Mouse (Mus musculus): ENCODE results near the gene Sypl2. TPM values are rescaled to one million over a fixed set of nuclear protein-coding genes. Genes with fewer than 3 reads are reported as not detected.

The Sypl2 gene
- total and polyA plus RNA-seq, 3 experiments, result not detected

DNA sequence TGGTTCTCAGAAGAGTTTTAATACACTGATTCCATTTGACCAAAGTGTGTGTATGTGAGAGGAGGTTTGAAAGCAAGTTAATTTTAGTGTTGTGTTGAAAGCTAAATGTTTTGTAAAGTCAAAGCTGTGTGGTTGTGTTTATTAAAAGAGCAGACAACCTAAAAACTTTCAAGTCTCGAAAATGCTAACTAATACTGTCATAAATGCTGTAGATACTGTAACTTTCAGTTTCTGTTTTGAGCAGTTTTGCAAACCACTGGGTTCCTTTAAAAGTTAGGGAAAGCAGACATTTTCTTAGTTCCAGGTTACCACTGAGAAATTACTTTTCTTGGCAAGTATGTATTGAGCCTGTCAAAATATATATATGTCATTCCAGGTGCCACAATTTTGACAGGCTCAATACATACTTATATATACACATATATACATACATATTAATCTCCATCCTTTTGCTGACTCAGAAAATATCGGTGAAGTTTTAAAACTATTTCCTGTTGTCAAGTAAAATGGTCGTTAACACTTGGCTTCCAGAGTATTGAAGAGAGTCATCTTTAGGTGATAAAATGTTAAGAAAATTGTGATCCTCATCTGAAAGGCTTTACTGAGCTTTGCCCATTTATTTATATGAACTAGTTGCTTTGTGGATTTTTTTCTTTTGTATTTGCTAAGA lies 31.5 kb upstream of the Sypl2 start:
- H3K9me3 ChIP-seq (replicated peaks; ENCODE audit: insufficient read depth, low read length), result no peaks in the 10 kb centered on the region
- DNase-seq (ENCODE audit: low read depth, low spot score), result peak; percentile 37
- peak overlapping the region; percentile 54 for H3K27ac ChIP-seq (ENCODE audit: control insufficient read depth, low read depth, low read length)
- H3K27me3 ChIP-seq (ENCODE audit: control insufficient read depth in 1 of 2, insufficient read depth in 2 of 2, low read length in 2 of 2), result no peaks in the 10 kb centered on the region
- peak overlapping the region; percentile 84 to 94 for H3K4me3 ChIP-seq (ENCODE audit: control insufficient read depth in 1 of 2, insufficient read depth in 1 of 2, low read depth in 2 of 2, low read length in 2 of 2)
- TF ChIP-seq MAFK (IDR thresholded peaks at IDR 0.05; ENCODE audit: borderline replicate concordance, low read depth, low read length), result peak; percentile 78
- no peak for TF ChIP-seq BHLHE40 (IDR thresholded peaks at IDR 0.05; ENCODE audit: borderline replicate concordance, low read depth, low read length)
- peak overlapping the region; percentile 93 for H3K9ac ChIP-seq (ENCODE audit: control insufficient read depth, low read depth, low read length, poor library complexity, severe bottlenecking)
- peaks cover 3 to 11% of the 10 kb centered on the region in 2 experiments; a peak in 3 of 4 replicates for H3K4me1 ChIP-seq (ENCODE audit: control insufficient read depth in 1 of 2, insufficient read depth in 2 of 2, low read length in 2 of 2)
- H3K79me2 ChIP-seq (ENCODE audit: control insufficient read depth, insufficient read depth, low read length, poor library complexity), result peaks cover 42% of the 10 kb centered on the region
- H3K36me3 ChIP-seq (ENCODE audit: control insufficient read depth in 1 of 2, insufficient read depth in 2 of 2, low read length in 2 of 2), result peaks cover 16 to 19% of the 10 kb centered on the region in 2 experiments

DNA sequence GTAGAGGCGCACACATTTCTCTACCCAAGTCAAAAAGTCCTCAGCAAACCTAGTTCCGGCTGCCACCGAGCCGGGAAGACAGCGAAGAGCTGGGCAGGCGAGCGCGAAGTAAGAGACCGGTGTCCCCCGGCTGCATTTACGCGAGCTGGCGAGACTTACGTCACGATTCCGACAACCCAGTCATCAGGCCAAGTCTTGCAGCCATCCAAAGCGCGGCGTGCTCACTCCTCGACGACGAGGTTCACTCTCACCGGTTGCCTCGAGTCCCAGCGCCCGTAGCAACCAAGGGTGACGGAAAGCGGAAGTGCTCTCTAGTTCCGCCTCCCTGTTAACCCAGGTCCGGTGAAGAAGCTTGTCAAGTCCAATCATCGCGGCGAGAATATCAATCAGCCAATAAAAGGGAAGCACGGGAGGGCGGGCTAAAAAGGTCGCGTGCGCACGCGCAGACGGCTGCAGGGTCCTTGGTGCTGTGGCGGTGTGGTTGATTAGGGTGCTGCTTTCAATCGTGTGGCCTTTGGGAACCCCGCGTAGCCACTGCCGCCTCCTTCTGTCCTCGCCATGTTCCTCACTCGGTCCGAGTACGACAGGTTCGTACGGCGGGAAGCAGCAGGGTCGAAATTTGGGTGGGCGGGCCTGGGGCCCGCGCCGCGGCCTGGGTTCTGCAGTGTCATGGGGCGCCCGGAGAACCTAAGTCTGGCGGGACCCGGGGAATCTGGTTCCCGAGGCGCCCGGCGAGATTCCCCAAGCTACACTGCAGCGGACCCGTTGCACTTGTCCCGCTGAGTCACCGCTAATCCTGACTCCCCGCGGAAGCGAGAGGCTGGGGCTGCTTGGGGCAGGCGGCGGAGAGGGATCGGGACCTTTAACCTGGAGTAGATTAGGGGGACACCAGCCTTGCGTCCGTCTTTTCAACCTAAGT lies 30.5 kb upstream of the Sypl2 start, which contains the start of gene Psma5:
TSS of gene Psma5 (plus strand) at position 208 of the 919 bp plus-strand sequence.
- Histone ChIP-seq H3K4me1 (ENCODE audit: control insufficient read depth in 1 of 2, insufficient read depth in 2 of 2, low read length in 2 of 2) (peaks cover 3 to 11% of the 10 kb centered on the region in 2 experiments; a peak in 3 of 4 replicates), H3K79me2 (ENCODE audit: control insufficient read depth, insufficient read depth, low read length, poor library complexity) (peaks cover 42% of the 10 kb centered on the region), H3K36me3 (ENCODE audit: control insufficient read depth in 1 of 2, insufficient read depth in 2 of 2, low read length in 2 of 2) (peaks cover 10 to 19% of the 10 kb centered on the region in 2 experiments), H3K27ac (ENCODE audit: control insufficient read depth, low read depth, low read length) (peak within 1 kb of the TSS; percentile 93), H3K27me3 (ENCODE audit: control insufficient read depth in 1 of 2, insufficient read depth in 2 of 2, low read length in 2 of 2) (no peaks in the 10 kb centered on the region), H3K9ac (ENCODE audit: control insufficient read depth, low read depth, low read length, poor library complexity, severe bottlenecking) (peak within 1 kb of the TSS; percentile 93), H3K9me3 (replicated peaks; ENCODE audit: insufficient read depth, low read length) (no peaks in the 10 kb centered on the region), H3K4me3 (ENCODE audit: control insufficient read depth in 1 of 2, insufficient read depth in 1 of 2, low read depth in 2 of 2, low read length in 2 of 2) (peak within 1 kb of the TSS; percentile 84 to 94)
- peak; percentile 100 for DNase-seq (ENCODE audit: low read depth, low spot score)
- TF ChIP-seq ZNF384 (IDR thresholded peaks at IDR 0.05; ENCODE audit: low read depth, low read length), result no peak
- TF ChIP-seq ETS1 (IDR thresholded peaks at IDR 0.05; ENCODE audit: low read depth, low read length), result peak; percentile 76
- peak; percentile 39; the same call in 1 of the 2 replicates for TF ChIP-seq TCF12 (IDR thresholded peaks at IDR 0.05; ENCODE audit: low read depth, low read length)
- peak; percentile 77 for TF ChIP-seq POLR2AphosphoS2 (IDR thresholded peaks at IDR 0.05; ENCODE audit: low read length)
- TF ChIP-seq SMC3 (IDR thresholded peaks at IDR 0.05; ENCODE audit: low read depth, low read length), result no peak
- no peak; the same call in 1 of the 2 replicates for TF ChIP-seq E2F4 (IDR thresholded peaks at IDR 0.05; ENCODE audit: borderline replicate concordance, low read depth, low read length)
- TF ChIP-seq HCFC1 (IDR thresholded peaks at IDR 0.05; ENCODE audit: low read depth, low read length), result peak; percentile 91
- TF ChIP-seq MAZ (IDR thresholded peaks at IDR 0.05; ENCODE audit: low read depth, low read length), result 0 out of 2 replicates have a peak, but pooled peaks have one; percentile 20
- peak; percentile 88 for TF ChIP-seq NELFE (IDR thresholded peaks at IDR 0.05; ENCODE audit: low read depth, low read length)
- peak; percentile 87 for TF ChIP-seq ZMIZ1 (IDR thresholded peaks at IDR 0.05; ENCODE audit: low read depth, low read length)
- TF ChIP-seq MAFK (IDR thresholded peaks at IDR 0.05; ENCODE audit: borderline replicate concordance, low read depth, low read length), result no peak
- TF ChIP-seq TBP (IDR thresholded peaks at IDR 0.05; ENCODE audit: low read depth, low read length), result peak; percentile 69; the same call in 1 of the 2 replicates
- TF ChIP-seq CHD1 (IDR thresholded peaks at IDR 0.05; ENCODE audit: low read depth, low read length), result 0 out of 2 replicates have a peak, but pooled peaks have one; percentile 69
- no peak for TF ChIP-seq JUND (IDR thresholded peaks at IDR 0.05; ENCODE audit: low read depth, low read length)
- TF ChIP-seq MEF2A (IDR thresholded peaks at IDR 0.05; ENCODE audit: extremely low read depth, insufficient replicate concordance, low read depth, low read length, poor library complexity, severe bottlenecking), result no peak
- TF ChIP-seq MAX (IDR thresholded peaks at IDR 0.05; ENCODE audit: low read length), result peak; percentile 97
- TF ChIP-seq RCOR1 (IDR thresholded peaks at IDR 0.05; ENCODE audit: low read depth, low read length), result no peak
- TF ChIP-seq CHD2 (IDR thresholded peaks at IDR 0.05; ENCODE audit: low read length), result peak; percentile 85
- peak; percentile 83 for TF ChIP-seq KAT2A (conservative IDR thresholded peaks at IDR 0.05; ENCODE audit: low read depth, low read length)
- TF ChIP-seq ELF1 (IDR thresholded peaks at IDR 0.05; ENCODE audit: low read depth, low read length), result peak; percentile 93
- TF ChIP-seq ZKSCAN1 (IDR thresholded peaks at IDR 0.05; ENCODE audit: low read depth, low read length), result no peak
- 0 out of 2 replicates have a peak, but pooled peaks have one; percentile 39 for TF ChIP-seq BHLHE40 (IDR thresholded peaks at IDR 0.05; ENCODE audit: borderline replicate concordance, low read depth, low read length)
- no peak for TF ChIP-seq USF1 (IDR thresholded peaks at IDR 0.05; ENCODE audit: low read depth, low read length)
- no peak for TF ChIP-seq ZC3H11A (IDR thresholded peaks at IDR 0.05; ENCODE audit: low read depth, low read length)
- TF ChIP-seq EP300 (IDR thresholded peaks at IDR 0.05; ENCODE audit: low read depth in 1 of 2, low read length in 2 of 2), result no peak; a peak in 1 of 4 replicates
- peak; percentile 82 for TF ChIP-seq NRF1 (IDR thresholded peaks at IDR 0.05; ENCODE audit: insufficient read depth, low read depth, low read length, poor library complexity, severe bottlenecking)
- TF ChIP-seq GABPA (IDR thresholded peaks at IDR 0.05; ENCODE audit: low read depth, low read length), result no peak
